In the genomic region with DNA sequence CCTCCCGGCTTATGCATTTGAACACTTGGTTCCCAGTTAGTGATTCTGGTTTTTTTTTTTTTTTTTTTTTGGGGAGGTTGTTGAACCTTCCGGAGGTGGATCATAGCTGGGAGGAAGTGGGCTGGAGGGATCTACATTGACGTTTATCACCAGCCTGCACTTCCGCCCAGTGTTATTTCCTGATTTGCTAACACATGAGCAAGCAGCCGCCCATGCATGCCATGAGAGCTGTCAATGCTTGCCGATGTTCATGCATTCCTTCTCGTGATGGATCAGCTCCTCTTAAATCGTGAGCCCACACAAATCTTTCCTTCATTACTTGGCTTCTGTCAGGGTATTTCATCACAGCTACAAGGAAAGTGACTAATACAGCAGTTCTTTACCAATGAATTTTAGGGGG, we compare ENCODE assay signal across 32 mouse cellular contexts.
DNase-seq lines count a peak whose midpoint lies in the region; ATAC-seq lines count a peak whose summit lies in the region.
"Had no signal": no experiment of that assay in that cellular context is flagged by ENCODE, and none has a peak within 500 bp of the region (broad histone marks: within the 10 kb centered on the region; RNA-seq: fewer than 3 reads in every experiment).

No protein-coding gene starts in this region.

- ATAC-seq in megakaryocyte, adult 5-6 weeks (ENCODE audit: poor library complexity, severe bottlenecking), result no peak
- no peak for ATAC-seq in megakaryocyte-erythroid progenitor cell, adult 5-6 weeks (replicated peaks; ENCODE audit: low FRiP score, low TSS enrichment, poor library complexity, severe bottlenecking)
- ATAC-seq: activated CD4-positive, CD25-positive, alpha-beta regulatory T cell, adult 4 months; forebrain, embryonic 14.5 days; hindbrain, embryonic 16.5 days; intestine, embryonic 15.5 days; midbrain, embryonic 16.5 days had no signal

- H3K36me3 ChIP-seq in megakaryocyte, embryonic 14.5 days (replicated peaks; ENCODE audit: low read length), result no peaks in the 10 kb centered on the region
- H3K36me3 ChIP-seq: heart, embryonic 12.5 days; intestine, embryonic 15.5 days; liver, embryonic 15.5 days; lung, embryonic 15.5 days had no signal

- 0 out of 2 replicates have a peak, but pooled peaks cover 7% of the 10 kb centered on the region for H3K9me3 ChIP-seq in megakaryocyte, embryonic 14.5 days
- H3K9me3 ChIP-seq: heart, embryonic 12.5 days; intestine, embryonic 15.5 days; liver, embryonic 15.5 days; lung, embryonic 15.5 days had no signal

- H3K4me1 ChIP-seq in megakaryocyte, embryonic 14.5 days, result no peaks in the 10 kb centered on the region
- H3K4me1 ChIP-seq: heart, embryonic 12.5 days; intestine, embryonic 15.5 days; liver, embryonic 15.5 days; lung, embryonic 15.5 days had no signal

- peak; percentile 35 for DNase-seq in embryo, embryonic 10 days (ENCODE audit: low spot score)
- no peak for DNase-seq in embryo, embryonic 9.5 days (ENCODE audit: extremely low spot score)
- peak; percentile 12 for DNase-seq in embryo, embryonic 10.5 days (ENCODE audit: low spot score)
- DNase-seq in retina, postnatal 1 day, result peak; percentile 15
- DNase-seq in adrenal gland, adult 18-20 months (ENCODE audit: low spot score in 2 of 2), result no peak
- DNase-seq: adrenal gland, postnatal 10 days; cerebellum, adult 11-12 months; cerebellum, adult 9-11 months; gastrocnemius, adult 2 months; gastrocnemius, postnatal 36 days; heart, adult 18-20 months; heart, postnatal 4 days; kidney, adult 2 months; kidney, postnatal 36 days; layer of hippocampus, postnatal 36 days; lung, postnatal 36 days; right cerebral cortex, postnatal 25 days; spleen, adult 18-20 months; thymus, adult 18-20 months; thymus, postnatal 25 days had no signal

- no peaks in the 10 kb centered on the region for H3K27me3 ChIP-seq in megakaryocyte, embryonic 14.5 days (replicated peaks)
- H3K27me3 ChIP-seq: heart, embryonic 12.5 days; intestine, embryonic 15.5 days; liver, embryonic 15.5 days; lung, embryonic 15.5 days had no signal

- H3K4me3 ChIP-seq in megakaryocyte, embryonic 14.5 days (replicated peaks), result peak overlapping the region; percentile 72
- H3K4me3 ChIP-seq: gastrocnemius, adult 2 months; heart, embryonic 12.5 days; intestine, embryonic 15.5 days; layer of hippocampus, adult 2 months; liver, embryonic 15.5 days; lung, embryonic 15.5 days had no signal

Comparison
In these comparisons a context has a peak if more than half of its experiments do, and no peak if none do; other contexts are left out.
1. DNase-seq: peak in embryo, embryonic 10 days (single experiment), embryo, embryonic 10.5 days (single experiment) and retina, postnatal 1 day (single experiment); none in embryo, embryonic 9.5 days (single experiment) and adrenal gland, adult 18-20 months (0 of 2).